Mouse (Mus musculus): Measurements from ENCODE around the gene Dgcr2.
A peak's percentile ranks its signal among the peaks of the same experiment; 100 is the strongest.

The Dgcr2 gene

GRCm38 (mm10) chr16:17807192-17808009 lies 91.0 kb downstream of the Dgcr2 start:
- DNase-seq (ENCODE audit: low read depth) = peak; percentile 78

GRCm38 (mm10) chr16:17806581-17807191 lies 91.7 kb downstream of the Dgcr2 start:
- no peak for DNase-seq (ENCODE audit: low read depth)

- no peak for DNase-seq (ENCODE audit: low read depth)
Measured at GRCm38 (mm10) chr16:17804982-17805381, 93.4 kb downstream of the Dgcr2 start.

GRCm38 (mm10) chr16:17804449-17804912 lies 93.9 kb downstream of the Dgcr2 start:
- no peak for DNase-seq (ENCODE audit: low read depth)

GRCm38 (mm10) chr16:17803675-17804448 lies 94.5 kb downstream of the Dgcr2 start:
- DNase-seq (ENCODE audit: low read depth) = no peak

- DNase-seq (ENCODE audit: low read depth) = no peak
Measured at GRCm38 (mm10) chr16:17802839-17803674, 95.3 kb downstream of the Dgcr2 start.

GRCm38 (mm10) chr16:17802456-17802838 lies 95.9 kb downstream of the Dgcr2 start:
- DNase-seq (ENCODE audit: low read depth) = no peak

GRCm38 (mm10) chr16:17801777-17802455 lies 96.4 kb downstream of the Dgcr2 start:
- no peak for DNase-seq (ENCODE audit: low read depth)

GRCm38 (mm10) chr16:17799584-17799983 lies 98.8 kb downstream of the Dgcr2 start:
- no peak for DNase-seq (ENCODE audit: low read depth)

- no peak for DNase-seq (ENCODE audit: low read depth)
Measured at GRCm38 (mm10) chr16:17798321-17799180, 99.8 kb downstream of the Dgcr2 start.

GRCm38 (mm10) chr16:17797812-17798311 lies 100.5 kb downstream of the Dgcr2 start:
- DNase-seq (ENCODE audit: low read depth) = no peak

- DNase-seq (ENCODE audit: low read depth) = no peak
Measured at GRCm38 (mm10) chr16:17796971-17797811, 101.2 kb downstream of the Dgcr2 start, which contains the start of gene Scarf2. Scarf2 (plus strand) TSS chr16:17797282.

- DNase-seq (ENCODE audit: low read depth) = no peak
Measured at GRCm38 (mm10) chr16:17796519-17796918, 101.8 kb downstream of the Dgcr2 start.

GRCm38 (mm10) chr16:17795643-17796042 lies 102.7 kb downstream of the Dgcr2 start:
- no peak for DNase-seq (ENCODE audit: low read depth)

- DNase-seq (ENCODE audit: low read depth) = no peak
Measured at GRCm38 (mm10) chr16:17794047-17794446, 104.3 kb downstream of the Dgcr2 start.

GRCm38 (mm10) chr16:17792728-17793127 lies 105.6 kb downstream of the Dgcr2 start:
- DNase-seq (ENCODE audit: low read depth) = no peak

All from c-Kit-positive CD71-negative TER-119-negative erythroid progenitor cells, embryonic 14.5 days (primary cell).